Mouse (Mus musculus): ENCODE results near the gene Gm9821.

The Gm9821 gene

GRCm38 (mm10) chr2:91971231-91972097 lies 26.0 kb downstream of the Gm9821 start:
- no peak for DNase-seq (ENCODE audit: low spot score)

- DNase-seq (ENCODE audit: low spot score): no peak
Observed at GRCm38 (mm10) chr2:91972121-91972566, 26.6 kb downstream of the Gm9821 start.

GRCm38 (mm10) chr2:91973416-91974135 lies 28.1 kb downstream of the Gm9821 start:
- DNase-seq (ENCODE audit: low spot score): no peak

GRCm38 (mm10) chr2:91975581-91976541 lies 30.4 kb downstream of the Gm9821 start, which contains the start of gene Dgkz:
Dgkz (minus strand) TSS chr2:91975864.
- no peak for DNase-seq (ENCODE audit: low spot score)

GRCm38 (mm10) chr2:91977960-91978359 lies 32.5 kb downstream of the Gm9821 start:
- DNase-seq (ENCODE audit: low spot score): no peak

GRCm38 (mm10) chr2:91978547-91978946 lies 33.0 kb downstream of the Gm9821 start:
- DNase-seq (ENCODE audit: low spot score): no peak

GRCm38 (mm10) chr2:91980245-91980644 lies 34.7 kb downstream of the Gm9821 start:
- no peak for DNase-seq (ENCODE audit: low spot score)

GRCm38 (mm10) chr2:91980830-91981229 lies 35.3 kb downstream of the Gm9821 start:
- DNase-seq (ENCODE audit: low spot score): no peak

GRCm38 (mm10) chr2:91984439-91984838 lies 38.9 kb downstream of the Gm9821 start:
- no peak for DNase-seq (ENCODE audit: low spot score)

GRCm38 (mm10) chr2:91984906-91985525 lies 39.5 kb downstream of the Gm9821 start:
- DNase-seq (ENCODE audit: low spot score): no peak

- DNase-seq (ENCODE audit: low spot score): no peak
Observed at GRCm38 (mm10) chr2:91986071-91986470, 40.6 kb downstream of the Gm9821 start.

GRCm38 (mm10) chr2:91987542-91987941 lies 42.0 kb downstream of the Gm9821 start:
- peak; percentile 89 for DNase-seq (ENCODE audit: low spot score)

- no peak for DNase-seq (ENCODE audit: low spot score)
Observed at GRCm38 (mm10) chr2:91989750-91990149, 44.2 kb downstream of the Gm9821 start.

- no peak for DNase-seq (ENCODE audit: low spot score)
Observed at GRCm38 (mm10) chr2:91993409-91993808, 47.9 kb downstream of the Gm9821 start.

- DNase-seq (ENCODE audit: low spot score): no peak
Observed at GRCm38 (mm10) chr2:91996006-91996405, 50.5 kb downstream of the Gm9821 start.

Measured in ovary, postnatal 14 days (tissue).